Mouse (Mus musculus) T-helper 2 cell (primary cell): ENCODE measurements around the gene Zzef1.

Experiments
- in situ Hi-C: fragments of 300-600 bp; cut with MboI, MseI; formaldehyde crosslinking; loops from one replicate; pipeline ENCODE4 v1.15.1; 2025; ENCODE audit warnings: high pct_unique_total_duplicates

Gene Zzef1

DNA sequence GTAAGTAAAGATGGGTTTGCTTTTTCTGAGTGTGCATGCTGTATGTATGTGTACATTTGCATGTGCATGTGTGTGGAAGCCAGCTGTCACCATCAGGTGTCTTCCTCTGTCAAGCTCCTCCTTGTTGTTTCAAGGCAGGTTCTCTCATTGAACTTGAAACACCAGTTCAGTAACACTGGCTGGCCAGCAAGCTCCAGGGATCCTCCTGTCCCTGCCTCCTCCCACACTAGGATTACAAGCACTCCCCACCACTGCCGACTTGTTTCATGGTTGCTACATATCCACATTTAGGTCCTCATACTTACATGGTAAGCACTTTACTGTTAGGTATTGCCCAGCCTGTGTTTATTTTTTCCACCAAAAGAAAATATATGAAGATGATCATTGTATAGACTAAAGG is 96.6 kb downstream of the Zzef1 start:
- in situ Hi-C loops: no loop called here

DNA sequence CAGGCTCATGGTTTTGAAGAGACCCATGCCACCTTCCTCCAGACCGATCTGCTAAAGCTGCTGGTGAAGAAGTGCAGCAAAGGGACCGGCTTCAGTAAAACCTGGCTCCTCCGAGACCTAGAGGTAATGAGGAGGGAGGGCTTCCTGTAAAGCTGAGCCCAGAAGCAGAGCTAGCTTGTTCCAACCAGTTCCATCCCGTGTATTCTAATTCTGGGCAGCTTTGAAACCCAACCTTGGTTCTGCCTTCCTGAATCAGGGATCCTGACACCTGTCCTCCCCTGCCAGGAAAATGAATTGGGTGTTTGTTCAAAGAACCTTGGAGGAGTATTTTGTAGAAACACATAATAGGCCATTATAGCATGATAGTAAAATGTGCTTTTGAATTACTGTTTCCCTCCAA is 112.4 kb downstream of the Zzef1 start:
- in situ Hi-C loops: no loop called here

DNA sequence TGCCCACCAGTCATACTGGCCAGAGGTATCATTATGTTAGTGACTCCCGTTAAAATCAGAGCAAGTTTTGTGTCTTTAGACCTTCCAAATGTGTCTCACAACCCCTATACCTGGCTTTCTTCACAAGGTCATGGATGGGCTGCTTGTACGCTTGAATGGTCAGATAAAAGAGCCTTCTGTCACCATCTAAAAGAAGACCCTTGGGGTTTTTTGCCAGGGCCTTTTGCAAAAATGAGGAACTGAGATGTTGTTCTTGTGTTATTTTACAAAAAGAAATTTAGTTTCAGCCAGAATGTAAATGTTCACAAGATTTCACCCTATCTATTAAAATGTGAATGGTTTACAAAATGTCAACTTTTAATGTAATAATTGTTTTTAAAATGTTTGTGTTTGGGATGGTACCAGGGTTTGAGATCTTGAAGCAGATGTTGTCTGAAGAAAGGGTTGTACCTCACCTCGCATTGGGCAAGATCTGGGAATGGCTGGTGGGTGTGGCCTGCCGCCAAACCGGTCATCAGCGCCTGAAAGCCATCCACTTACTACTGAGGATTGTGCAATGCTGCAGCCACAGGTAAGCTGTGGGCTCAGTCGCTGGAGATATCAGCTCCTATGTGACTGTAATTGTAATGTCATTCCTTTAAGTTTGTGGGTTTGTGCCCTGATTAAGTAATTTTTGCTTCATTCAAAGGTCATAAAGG is 121.4 kb downstream of the Zzef1 start:
- in situ Hi-C loops: no loop called here

DNA sequence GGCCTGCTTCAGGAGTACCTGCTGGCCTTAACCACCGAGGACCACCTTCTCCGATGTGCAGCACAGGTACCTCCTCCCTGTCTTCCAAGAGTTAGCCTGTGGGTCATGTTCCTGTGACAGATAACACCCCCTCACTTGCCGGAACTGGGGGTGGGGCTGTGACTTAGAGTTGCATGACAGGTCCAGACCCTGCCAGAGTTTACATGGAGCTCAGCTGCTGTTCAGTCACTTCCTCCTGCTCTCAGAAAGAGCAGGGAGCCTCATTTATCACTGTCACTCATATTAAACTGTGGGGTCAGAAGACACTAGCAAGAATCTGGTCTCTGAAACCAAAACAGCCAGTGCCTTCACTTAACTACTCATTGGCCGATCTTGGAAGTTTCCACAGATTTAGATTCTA is 127.1 kb downstream of the Zzef1 start:
- in situ Hi-C loops: no loop called here

DNA sequence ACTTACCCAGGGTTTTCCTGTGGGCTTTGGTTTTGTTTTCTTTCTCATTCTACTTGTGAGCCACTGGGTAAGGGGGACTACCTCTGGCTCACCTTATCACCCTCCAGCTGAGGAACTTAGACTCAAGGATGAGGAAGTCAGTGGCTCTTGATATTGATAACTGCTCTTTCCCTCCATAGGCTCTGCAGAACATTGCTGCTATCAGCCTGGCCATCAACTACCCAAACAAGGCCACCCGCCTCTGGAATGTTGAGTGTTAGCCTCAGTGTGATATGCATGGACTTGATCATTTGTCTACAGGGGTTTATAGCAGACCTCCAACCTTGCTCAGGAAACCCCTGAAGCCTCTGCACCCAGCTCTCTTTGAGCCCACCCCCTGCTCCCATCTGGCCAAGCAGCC is 128.4 kb downstream of the Zzef1 start:
- in situ Hi-C loops: no loop called here

DNA sequence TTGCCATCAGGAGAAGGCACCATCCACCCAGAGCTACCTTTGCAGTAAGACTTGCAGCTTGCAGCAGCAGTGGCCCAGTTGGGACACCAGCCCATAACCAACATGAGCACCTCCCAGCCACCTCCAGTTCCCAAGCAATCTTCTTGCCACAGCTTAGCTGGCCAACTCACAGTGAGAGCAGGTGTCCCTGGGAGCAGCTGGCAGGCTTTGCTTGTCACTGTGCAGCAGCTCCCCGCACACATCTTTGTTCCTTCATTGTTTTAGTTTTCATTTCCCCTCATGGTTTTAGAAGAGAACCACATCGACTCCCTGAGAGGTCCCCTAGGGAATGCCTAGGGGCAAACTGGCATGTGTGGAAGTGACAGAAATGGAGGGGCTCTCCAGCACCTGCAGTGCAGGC is 129.0 kb downstream of the Zzef1 start:
- in situ Hi-C loops: loop anchor here (5.0 kb wide), 1 partner anchor 72 kb away; the partner anchor contains the start of gene P2rx1

DNA sequence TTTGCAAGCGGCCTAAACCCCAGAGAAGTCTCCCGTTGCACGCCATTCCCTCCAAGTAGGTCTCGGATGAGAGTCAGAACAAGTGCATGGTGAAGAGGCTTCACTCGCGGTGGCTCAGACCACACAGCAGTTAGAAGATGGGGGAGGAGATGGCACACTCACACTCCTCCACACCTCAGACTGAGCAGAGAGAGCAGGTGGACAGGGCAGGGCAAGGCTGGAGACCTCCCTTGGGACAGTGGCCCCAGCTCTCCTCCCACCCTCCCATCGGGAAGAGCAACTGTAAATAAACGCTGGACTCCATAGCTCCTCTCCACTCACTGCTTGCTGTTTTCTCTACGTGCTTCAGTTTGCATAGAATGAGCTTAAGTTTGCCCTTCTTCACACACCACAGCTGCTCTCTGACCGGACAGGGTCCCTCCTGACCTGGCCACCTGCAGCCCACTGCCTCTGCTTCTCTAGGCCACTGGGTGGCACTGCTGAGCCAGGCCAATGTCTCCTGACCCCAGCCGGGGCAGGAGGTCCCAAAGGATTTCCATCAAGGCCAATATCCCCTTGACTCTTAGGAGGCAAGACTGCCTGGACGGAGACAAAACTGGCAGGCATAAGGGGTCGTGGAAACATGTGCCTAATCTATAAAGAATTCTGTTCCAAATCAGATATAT is 130.3 kb downstream of the Zzef1 start:
- in situ Hi-C loops: loop anchor here (5.0 kb wide), 1 partner anchor 71 kb away; the partner anchor contains the start of gene P2rx1

DNA sequence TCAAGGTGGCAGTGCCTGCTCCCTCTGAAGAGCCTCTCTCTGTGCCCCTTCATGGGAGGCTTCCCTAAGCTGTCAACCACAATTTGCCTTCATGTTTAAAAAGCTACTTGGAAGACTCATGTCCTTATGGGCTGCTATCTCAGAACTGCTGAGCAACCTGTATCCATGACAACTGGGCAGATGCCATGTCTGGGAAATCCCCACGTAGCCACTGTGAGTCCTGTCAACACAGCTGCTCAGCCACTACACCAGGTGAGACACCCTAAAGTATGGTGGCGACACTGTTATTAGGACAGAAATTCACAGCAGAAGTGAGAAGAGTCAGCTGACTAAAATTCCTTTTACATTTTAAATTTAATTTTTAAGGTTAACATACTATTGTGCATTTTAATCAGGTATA is 132.5 kb downstream of the Zzef1 start:
- in situ Hi-C loops: loop anchor here (5.0 kb wide), 1 partner anchor 69 kb away; the partner anchor contains the start of gene P2rx1

DNA sequence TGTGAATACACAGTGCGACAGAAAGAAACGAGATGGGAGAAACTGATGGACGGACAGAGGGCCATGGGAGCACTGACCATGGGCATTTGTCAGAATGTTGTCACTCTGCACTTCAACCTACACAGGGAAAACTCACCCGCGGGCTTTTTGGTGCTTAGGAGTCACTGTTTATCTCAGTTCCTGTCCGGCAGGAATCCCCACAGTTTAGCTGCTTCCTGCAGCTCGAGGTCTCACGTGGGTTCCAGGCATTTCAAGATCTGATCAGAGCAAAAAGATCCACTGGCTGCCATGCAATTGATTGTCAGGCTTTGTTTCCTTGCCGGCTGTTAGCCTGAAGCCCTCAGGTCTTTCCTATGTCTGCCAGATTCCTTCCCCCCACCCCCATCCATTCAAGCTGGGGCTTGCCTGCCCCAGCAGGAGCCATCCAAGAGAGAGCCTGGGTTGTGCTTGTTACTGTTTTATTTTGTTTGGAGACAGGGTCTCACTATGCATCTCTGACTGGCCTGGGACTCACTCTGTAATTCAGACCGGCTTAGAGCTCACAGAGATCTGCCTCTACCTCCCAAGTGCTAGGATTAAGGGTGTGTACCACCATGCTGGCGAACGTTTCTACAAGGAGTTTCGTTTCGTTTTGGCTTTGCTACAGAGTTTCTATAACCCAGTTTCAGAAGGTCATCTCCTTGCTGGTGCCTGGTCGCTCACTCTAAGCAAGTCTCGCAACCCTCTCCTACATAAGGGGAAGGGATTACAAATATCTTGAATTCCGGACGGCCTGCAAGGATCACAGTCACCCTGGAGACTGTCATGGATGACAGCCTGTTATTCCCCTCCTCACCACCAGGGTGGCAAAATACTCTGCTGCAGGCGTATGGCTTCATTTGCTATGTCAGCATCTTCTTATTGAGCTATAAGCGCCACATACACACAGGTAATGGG is 144.4 kb downstream of the Zzef1 start:
- in situ Hi-C loops: no loop called here

DNA sequence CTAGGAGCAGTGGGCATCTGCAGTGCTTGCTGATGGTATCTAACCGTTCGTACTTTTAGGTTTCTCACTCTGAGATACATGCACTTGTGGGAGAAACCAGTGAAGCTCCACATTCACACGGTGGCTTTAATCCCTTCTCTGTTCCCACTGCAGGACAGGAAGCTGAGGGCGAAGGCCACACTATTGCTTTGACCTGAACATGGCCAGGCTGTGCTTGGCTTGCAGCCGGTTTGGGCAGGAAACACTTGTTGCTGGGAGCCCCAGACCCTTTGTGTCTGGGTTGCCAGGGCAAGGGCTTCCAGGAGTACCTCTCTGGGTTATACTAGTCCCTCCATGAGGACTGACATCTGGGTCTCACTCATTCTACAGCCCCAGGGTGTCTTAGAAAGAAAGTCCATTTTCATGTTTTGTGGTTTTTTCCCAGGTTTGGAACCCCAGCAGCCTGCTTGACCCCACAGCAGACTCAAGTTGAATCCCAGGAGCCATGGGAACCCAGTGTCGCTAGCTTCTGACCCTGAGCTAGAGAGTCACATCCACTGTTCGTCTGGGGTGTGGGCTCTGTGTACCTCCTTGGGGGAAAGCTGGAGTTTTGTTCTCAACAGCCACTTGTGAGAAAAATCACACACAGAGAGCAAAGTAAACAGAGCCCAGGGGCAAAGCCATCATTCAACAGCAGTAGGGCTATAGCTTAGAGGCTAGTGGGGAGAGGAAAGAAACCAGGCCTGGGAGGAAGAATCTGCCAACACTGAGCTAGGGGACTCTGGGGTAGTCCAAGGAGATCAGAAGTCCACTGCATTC is 149.2 kb downstream of the Zzef1 start:
- in situ Hi-C loops: no loop called here

DNA sequence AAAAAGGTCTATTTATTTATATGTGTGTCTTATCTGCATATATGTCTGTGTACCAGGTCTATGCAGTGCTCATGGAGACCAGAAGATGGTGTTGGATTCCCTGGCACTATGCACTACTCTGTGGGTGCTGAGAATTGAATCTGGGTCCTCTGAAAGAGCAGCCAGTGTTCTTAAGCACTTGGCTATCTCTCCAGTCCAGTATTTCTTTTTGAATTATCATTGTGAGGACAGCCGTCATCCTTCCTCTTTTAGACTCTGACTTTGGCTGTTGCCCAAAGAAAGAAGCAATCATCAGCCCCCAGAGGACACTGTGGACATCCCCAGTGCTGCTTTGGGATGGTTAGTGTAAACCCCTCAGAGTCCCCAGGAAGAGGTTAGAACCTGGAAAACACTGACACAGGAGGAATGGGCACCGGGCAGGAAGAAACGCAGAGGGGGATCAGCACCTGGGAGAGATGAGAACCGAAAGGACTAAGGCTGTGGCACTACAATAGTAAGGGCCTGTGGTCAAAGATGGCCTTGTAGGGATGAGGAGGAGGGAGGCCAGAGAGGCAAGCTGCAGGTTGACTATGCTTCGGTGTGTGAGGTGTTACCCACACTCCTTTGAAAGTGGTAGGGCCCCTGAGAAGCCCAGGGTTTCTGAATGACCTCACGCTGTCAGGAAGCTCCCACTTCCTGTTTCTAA is 150.0 kb downstream of the Zzef1 start:
- in situ Hi-C loops: no loop called here

DNA sequence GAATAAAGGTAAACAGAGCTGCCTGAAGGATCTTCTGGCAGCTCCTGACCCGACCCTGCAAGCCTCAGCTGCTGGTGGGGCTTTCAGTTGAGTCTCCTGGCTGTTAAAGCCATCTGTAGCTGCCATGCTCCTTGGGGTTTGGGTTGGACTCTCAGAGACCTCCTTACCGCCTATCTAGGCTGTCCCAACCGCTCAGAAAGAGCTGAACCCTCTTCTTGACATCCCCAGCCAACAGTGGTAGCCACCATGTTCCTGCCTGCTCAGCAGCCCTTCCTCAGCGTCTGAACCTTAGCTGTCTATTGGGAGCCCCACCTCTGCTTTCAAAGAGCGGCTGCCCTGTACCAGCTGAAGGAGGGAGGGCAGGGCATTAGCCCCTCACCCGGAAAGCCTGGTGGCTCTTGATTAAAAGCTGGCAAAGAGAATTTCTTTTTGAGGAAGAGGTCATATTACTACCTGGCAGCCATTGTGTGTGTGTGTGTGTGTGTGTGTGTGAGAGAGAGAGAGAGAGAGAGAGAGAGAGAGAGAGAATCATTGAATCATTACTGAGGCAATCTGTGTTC is 150.6 kb downstream of the Zzef1 start:
- in situ Hi-C loops: no loop called here

DNA sequence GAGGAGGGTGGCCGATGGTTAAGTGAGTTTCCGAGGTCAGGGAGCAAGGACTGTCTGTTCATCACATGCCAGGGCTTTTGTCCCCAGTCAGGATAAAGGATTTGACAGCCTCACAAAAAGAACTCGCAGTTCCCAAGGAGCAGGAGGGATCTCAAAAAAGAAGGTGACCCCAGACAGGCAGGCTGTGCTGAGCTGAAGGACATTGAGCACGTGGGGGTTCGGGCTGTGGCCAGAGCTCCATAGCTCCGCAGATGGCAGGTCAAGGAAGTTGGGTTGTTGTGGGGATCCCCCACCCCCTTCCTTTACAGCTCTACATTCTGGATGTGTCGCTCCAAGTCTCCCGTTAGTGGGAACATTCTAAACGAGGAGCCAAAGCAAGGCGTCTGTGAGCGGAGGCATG is 151.8 kb downstream of the Zzef1 start:
- in situ Hi-C loops: no loop called here

DNA sequence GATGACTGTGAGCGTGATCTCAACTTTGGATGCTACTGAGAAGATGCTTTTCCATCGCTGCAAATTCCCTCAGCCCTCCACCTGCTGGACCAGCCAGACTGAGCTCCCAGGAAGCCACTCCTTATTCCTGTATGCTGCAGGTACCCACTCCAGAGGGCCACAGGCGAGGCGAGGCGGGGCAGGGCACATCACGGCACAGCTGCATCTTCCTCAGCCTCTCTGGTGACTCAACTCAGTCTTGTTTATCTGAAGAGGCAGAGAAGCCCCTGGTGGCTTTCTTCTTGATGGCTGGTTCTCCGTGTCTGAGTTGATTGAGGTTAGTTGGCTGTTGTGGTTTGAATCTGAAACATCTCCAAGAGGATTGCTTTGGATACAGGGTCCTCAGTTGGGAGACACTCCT is 152.2 kb downstream of the Zzef1 start:
- in situ Hi-C loops: no loop called here

DNA sequence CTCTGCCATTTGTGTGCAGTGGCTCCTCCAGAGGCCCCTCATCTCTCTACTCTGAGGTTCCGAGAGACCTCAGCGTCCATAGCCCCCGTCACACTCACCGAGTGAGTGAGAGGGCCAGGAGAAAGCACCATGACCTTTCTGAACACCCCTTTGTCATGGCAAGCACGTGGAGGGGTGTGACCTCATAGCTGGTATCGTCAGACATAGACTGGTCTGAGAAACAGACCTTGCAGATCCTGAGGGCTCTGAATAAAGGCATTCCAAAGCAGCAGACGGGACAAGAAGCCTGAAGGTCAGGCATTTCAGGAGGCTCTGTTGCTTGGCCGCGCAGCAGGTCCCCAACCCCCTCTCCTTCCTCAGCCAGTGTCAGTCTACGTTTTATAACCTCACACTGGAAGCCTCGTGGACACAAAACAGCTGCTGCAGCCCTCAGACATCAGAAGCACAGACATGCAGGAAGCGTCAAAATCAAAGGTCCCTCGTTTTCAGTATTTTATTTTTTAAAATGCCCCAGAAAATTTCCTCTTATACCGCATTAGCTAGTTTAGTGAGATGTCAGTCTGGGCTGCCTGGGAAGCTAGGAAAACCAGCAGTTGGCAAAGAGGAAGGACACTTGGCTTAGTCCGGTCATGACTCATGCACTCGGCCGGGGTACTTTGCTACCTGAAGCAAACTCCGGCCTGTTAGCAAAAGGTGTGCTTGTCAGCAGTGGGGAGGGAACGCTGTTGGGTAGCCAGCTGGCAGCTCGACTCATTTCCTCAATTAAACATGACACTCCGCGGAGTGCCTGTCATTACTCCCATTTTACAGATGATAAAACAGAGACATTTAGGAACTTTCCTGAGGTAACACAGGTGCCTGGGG is 155.3 kb downstream of the Zzef1 start:
- in situ Hi-C loops: no loop called here

DNA sequence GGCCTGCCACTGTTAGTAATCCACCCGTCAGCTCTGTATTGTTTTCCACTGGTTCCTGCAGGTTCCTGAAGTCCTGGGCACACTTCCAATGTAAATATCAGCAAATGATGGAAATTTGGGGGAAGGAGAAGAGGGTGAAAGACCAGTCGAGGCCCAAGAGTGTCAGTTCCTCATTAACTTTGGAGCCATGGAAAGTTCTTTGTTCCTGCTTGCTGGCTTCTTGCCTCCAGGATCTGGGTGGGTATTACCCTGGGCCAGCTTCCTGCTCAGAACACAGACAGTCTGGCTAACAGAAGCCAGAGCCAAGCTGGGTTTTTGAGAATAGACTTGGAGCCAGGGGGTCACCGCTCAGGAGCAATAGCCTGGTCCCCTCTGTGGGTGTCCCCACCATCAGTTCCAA is 156.2 kb downstream of the Zzef1 start:
- in situ Hi-C loops: no loop called here

DNA sequence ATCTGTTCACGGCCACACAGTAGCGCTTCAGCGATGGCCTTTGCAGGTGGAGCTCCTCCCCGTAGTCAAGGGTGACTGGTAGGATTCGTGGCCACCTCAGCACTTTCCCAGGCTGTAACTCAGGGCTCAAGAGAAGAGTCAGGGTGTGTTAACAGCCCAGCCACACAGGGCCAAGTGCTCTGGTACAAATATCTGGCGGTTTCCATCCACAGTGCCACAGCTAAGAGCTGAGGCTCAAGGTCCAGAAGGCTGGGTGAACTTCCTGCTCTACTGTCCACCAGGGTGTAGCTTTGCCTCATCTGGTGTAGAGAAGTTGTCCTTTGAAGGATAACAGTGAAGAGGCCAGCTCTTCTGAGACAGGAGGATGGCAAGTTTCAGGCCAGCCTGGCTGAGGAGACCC is 156.7 kb downstream of the Zzef1 start:
- in situ Hi-C loops: no loop called here

DNA sequence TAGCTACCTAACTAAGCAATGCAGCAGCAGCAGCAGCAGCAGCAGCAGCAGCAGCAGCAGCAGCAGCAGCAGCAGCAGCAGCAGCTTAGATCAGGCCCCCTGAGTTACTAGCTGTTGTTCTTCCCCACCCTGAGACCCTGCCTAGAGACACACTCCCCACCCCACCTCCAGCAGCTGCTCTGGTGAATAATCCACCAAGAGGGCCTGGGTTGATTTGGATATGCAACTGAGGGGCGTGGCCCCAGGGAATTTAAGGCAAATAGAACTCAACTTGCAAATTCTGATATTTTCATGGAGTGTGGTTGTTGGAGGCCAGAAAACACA is 157.1 kb downstream of the Zzef1 start:
- in situ Hi-C loops: no loop called here

DNA sequence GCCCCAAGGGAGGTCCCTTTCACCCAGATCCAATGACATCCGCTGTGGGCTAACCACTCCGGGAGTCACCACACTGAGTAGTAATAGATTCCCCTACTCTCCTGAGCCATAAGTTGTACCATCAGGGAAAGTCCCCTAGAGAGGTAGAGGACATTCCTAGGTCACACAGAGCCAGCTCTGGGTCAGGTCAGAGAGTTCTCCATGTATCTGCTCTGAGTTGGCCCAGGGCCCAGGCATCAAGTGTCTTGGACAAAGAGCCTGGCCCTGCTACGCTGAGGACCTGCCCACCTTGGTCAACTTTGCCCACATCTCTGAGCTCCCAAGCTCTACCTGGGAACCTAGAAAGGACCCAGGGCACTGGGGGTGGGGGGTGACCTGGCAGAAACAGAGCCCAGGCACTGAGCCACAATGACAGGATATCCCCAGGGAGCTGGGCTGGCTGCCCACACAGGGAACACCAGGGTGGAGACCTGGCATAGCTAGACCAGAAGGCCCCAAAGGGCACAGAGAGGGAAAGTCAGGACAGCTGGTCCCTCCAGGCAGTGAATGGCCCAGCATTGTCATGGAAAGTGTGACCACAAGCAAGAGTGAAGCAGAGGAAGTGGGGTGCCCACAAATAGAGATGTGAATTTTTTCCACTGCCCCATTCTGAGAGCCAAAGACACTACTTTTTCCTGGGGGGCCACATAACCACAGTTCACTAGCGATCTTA is 157.6 kb downstream of the Zzef1 start:
- in situ Hi-C loops: no loop called here
